In genomic region chr13:81181459-81181858, GRCm38 (mm10) we compare ENCODE assay signal across 15 mouse cellular contexts.
A peak's percentile ranks its signal among the peaks of the same experiment; 100 is the strongest.
DNase-seq lines count a peak whose midpoint lies in the region; ATAC-seq and TF ChIP-seq lines count a peak whose summit lies in the region.
"Had no signal": no experiment of that assay in that cellular context is flagged by ENCODE, and none has a peak within 500 bp of the region (broad histone marks: within the 10 kb centered on the region; RNA-seq: fewer than 3 reads in every experiment).

No protein-coding gene starts in this region.

- WGBS in embryonic facial prominence, embryonic 14.5 days: 44% methylated on average over 4 of the region's 4 CpGs

- H3K4me1 ChIP-seq in embryonic facial prominence, embryonic 14.5 days (ENCODE audit: control insufficient read depth, insufficient read depth, low read length): peaks cover 5% of the 10 kb centered on the region; the same call in 1 of the 2 replicates
- H3K4me1 ChIP-seq: hindbrain, embryonic 10.5 days; midbrain, embryonic 10.5 days; neural tube, embryonic 12.5 days had no signal

- DNase-seq in gastrocnemius, adult 2 months: no peak
- no peak for DNase-seq in gastrocnemius, adult 18-20 months (ENCODE audit: low spot score)
- DNase-seq in kidney, postnatal 4 days: peak; percentile 7 to 24
- DNase-seq in kidney, adult 18-20 months: no peak
- peak; percentile 6 for DNase-seq in MN1 (ENCODE audit: low spot score)
- peak; percentile 26 for DNase-seq in embryonic facial prominence, embryonic 14.5 days (ENCODE audit: low spot score)
- DNase-seq: cerebellum, adult 9-10 months; kidney, adult 11 months; lung, adult 2 months; thymus, postnatal 14 days had no signal

- intact Hi-C loops in gastrocnemius, adult 2 months (cut with DNase I): no loop called here

- no peak overlapping the region for H3K4me2 ChIP-seq in embryonic facial prominence, embryonic 14.5 days (ENCODE audit: low read depth, low read length)
- H3K4me2 ChIP-seq: heart, embryonic 11.5 days; neural tube, embryonic 12.5 days had no signal

- H3K27ac ChIP-seq in gastrocnemius, adult 2 months: peak overlapping the region; percentile 38; the same call in 1 of the 2 replicates
- H3K27ac ChIP-seq in embryonic facial prominence, embryonic 14.5 days (replicated peaks; ENCODE audit: low read depth, low read length): peak overlapping the region; percentile 29
- H3K27ac ChIP-seq: hindbrain, embryonic 10.5 days; midbrain, embryonic 10.5 days; neural tube, embryonic 12.5 days had no signal

- no peaks in the 10 kb centered on the region for H3K36me3 ChIP-seq in embryonic facial prominence, embryonic 14.5 days (ENCODE audit: control insufficient read depth, insufficient read depth, low read length)
- H3K36me3 ChIP-seq: neural tube, embryonic 12.5 days had no signal

- H3K9me3 ChIP-seq in embryonic facial prominence, embryonic 14.5 days (ENCODE audit: control insufficient read depth, low read length): no peaks in the 10 kb centered on the region
- H3K9me3 ChIP-seq: hindbrain, embryonic 10.5 days; midbrain, embryonic 10.5 days; neural tube, embryonic 12.5 days had no signal

- no peak for TF ChIP-seq CTCF in gastrocnemius, adult 2 months (IDR thresholded peaks at IDR 0.05)

- no peak for ATAC-seq in embryonic facial prominence, embryonic 14.5 days (ENCODE audit: low read depth)
- ATAC-seq in activated CD4-positive, CD25-positive, alpha-beta regulatory T cell, adult 4 months: no peak

- H3K27me3 ChIP-seq in embryonic facial prominence, embryonic 14.5 days (replicated peaks; ENCODE audit: control insufficient read depth, insufficient read depth, low read length): no peaks in the 10 kb centered on the region
- H3K27me3 ChIP-seq: neural tube, embryonic 12.5 days had no signal

- no peak overlapping the region for H3K4me3 ChIP-seq in gastrocnemius, adult 2 months
- no peak overlapping the region for H3K4me3 ChIP-seq in embryonic facial prominence, embryonic 14.5 days (ENCODE audit: low read depth, low read length)
- H3K4me3 ChIP-seq: hindbrain, embryonic 10.5 days; midbrain, embryonic 10.5 days; neural tube, embryonic 12.5 days had no signal

- no peak overlapping the region for H3K9ac ChIP-seq in embryonic facial prominence, embryonic 14.5 days (ENCODE audit: low read depth, low read length)
- H3K9ac ChIP-seq: neural tube, embryonic 12.5 days had no signal

Comparison
In these comparisons a context has a peak if more than half of its experiments do, and no peak if none do; other contexts are left out.
1. DNase-seq: peak in kidney, postnatal 4 days (2 of 2), MN1 (single experiment) and embryonic facial prominence, embryonic 14.5 days (single experiment); none in gastrocnemius, adult 2 months (single experiment), gastrocnemius, adult 18-20 months (single experiment) and kidney, adult 18-20 months (single experiment).